Mouse (Mus musculus) mesoderm, embryonic 11.5 days (tissue): ENCODE measurements at regions not wholly inside any gene's neighbourhood (a gene's known extent, or its start where the extent isn't known, plus 50 kb on each side); places are given as distances from the start of the nearest gene placed in this dataset.

ENCODE experiments used
- DNase-seq: peaks from one replicate; pipeline ENCODE4 v3.0.0-alpha.2; 2012; ENCODE audit warnings: low read depth, low spot score

GRCm38 (mm10) chr8:10713515-10714042 is 294.7 kb downstream of the Irs2 start:
- DNase-seq = no peak

- DNase-seq = no peak
Measured at GRCm38 (mm10) chr8:10712118-10712689, 296.1 kb downstream of the Irs2 start.

- DNase-seq = no peak
Measured at GRCm38 (mm10) chr8:10711474-10711873, 296.8 kb downstream of the Irs2 start.

- DNase-seq = no peak
Measured at GRCm38 (mm10) chr8:10708509-10708908, 299.7 kb downstream of the Irs2 start.

GRCm38 (mm10) chr8:10707122-10707521 is 301.1 kb downstream of the Irs2 start:
- DNase-seq = no peak

GRCm38 (mm10) chr8:10705909-10706308 is 302.3 kb downstream of the Irs2 start:
- no peak for DNase-seq

- DNase-seq = no peak
Measured at GRCm38 (mm10) chr8:10702755-10703154, 305.5 kb downstream of the Irs2 start.

- DNase-seq = no peak
Measured at GRCm38 (mm10) chr8:10702248-10702647, 306.0 kb downstream of the Irs2 start.

GRCm38 (mm10) chr8:10701648-10702061 is 306.6 kb downstream of the Irs2 start:
- no peak for DNase-seq

GRCm38 (mm10) chr8:10701226-10701625 is 307.0 kb downstream of the Irs2 start:
- DNase-seq = no peak

GRCm38 (mm10) chr8:10699669-10700068 is 308.6 kb downstream of the Irs2 start:
- DNase-seq = no peak

GRCm38 (mm10) chr8:10695181-10695580 is 313.1 kb downstream of the Irs2 start:
- no peak for DNase-seq

GRCm38 (mm10) chr8:10690659-10691058 is 317.6 kb downstream of the Irs2 start:
- no peak for DNase-seq

- DNase-seq = no peak
Measured at GRCm38 (mm10) chr8:10689881-10690280, 318.4 kb downstream of the Irs2 start.

- no peak for DNase-seq
Measured at GRCm38 (mm10) chr8:10687867-10688561, 320.2 kb downstream of the Irs2 start.
